Mouse (Mus musculus): ENCODE data around the gene Rtn4ip1. TPM values are rescaled to one million over a fixed set of nuclear protein-coding genes. Genes with fewer than 3 reads are reported as not detected.

The Rtn4ip1 gene
- total RNA-seq, 2 experiments from 2014 or later: 36.3 to 37.9 TPM

DNA sequence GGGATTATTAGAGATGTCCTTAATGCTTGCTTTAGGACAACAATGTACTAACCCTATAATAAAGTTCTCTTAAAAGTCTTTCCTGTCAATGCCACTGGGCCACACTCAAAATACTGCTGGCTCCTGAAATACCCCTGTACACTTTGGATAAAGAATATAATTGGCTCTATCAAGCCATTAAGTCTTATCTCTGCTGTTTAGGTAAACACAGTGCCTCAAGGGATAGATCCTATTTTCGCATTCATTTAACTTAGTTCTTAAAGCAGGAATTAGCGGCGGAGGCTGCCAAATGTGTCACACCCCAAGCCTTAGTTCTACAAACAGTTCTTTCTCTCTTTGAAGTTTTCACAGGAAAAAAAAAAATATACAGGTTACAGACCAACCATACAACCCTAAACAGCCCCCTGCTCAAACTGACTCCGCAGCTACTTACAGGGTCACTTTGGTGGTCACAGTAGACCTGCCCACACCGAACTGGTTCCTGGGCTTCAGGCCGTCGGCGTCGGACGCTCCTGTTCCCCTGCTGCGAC lies 101.5 kb downstream of the Rtn4ip1 start:
- DNase-seq: no peak

DNA sequence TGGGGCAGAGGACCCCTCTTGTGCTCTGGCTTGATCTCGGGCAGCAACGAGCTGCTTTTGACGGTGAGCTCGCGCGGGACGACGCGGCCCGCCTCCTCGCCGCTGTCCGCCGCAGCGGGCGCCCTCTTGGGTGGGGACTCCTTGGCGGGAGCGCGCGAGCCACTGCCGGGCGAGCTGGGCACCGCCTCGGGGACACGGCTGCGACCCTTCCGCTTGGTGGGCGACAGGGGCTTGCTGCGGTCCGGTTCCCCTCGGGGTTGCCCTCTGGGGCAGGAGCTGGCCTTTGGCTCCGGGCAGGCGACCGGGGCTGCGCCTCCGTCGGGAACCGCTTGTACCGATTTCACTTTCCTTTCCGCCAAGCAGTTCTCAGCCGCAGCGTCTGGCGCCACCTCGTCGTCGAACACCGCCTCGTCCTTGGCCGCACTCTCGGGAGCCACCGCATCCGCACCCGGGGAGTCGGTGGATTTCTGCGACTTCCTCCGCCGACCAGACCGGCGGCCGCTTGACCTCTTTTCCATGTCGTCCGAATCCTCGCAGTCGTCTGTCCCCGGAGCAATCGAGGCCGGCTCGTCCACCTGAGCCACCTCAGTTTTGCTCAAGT lies 102.0 kb downstream of the Rtn4ip1 start:
- DNase-seq: peak; percentile 64

DNA sequence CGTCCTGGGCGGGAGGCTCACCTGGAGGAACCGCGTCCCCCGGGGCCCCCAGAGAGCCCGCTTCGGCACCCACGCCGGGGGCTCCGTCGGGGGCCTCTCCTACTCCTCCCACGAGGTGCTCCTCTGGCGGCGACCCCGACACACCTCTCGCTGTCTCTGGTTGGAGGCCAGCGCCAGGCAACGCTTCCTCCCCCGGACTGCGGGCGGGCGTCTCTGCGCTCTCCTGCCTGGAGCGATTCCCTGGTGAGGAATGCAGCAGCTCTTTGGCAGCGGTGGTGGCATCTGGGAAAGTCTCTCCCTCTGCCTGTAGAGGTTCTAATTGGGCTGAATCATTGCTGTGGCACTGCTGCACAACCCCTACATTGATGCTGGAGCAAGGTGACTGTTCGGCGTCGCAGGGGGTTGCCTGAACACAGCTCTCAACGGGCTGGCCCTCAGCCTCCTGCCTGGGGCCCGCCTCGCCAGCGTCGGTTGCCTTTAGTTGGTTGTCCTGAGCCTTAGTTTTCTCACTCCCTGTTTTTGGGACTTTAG lies 102.7 kb downstream of the Rtn4ip1 start:
- peak; percentile 39 for DNase-seq

DNA sequence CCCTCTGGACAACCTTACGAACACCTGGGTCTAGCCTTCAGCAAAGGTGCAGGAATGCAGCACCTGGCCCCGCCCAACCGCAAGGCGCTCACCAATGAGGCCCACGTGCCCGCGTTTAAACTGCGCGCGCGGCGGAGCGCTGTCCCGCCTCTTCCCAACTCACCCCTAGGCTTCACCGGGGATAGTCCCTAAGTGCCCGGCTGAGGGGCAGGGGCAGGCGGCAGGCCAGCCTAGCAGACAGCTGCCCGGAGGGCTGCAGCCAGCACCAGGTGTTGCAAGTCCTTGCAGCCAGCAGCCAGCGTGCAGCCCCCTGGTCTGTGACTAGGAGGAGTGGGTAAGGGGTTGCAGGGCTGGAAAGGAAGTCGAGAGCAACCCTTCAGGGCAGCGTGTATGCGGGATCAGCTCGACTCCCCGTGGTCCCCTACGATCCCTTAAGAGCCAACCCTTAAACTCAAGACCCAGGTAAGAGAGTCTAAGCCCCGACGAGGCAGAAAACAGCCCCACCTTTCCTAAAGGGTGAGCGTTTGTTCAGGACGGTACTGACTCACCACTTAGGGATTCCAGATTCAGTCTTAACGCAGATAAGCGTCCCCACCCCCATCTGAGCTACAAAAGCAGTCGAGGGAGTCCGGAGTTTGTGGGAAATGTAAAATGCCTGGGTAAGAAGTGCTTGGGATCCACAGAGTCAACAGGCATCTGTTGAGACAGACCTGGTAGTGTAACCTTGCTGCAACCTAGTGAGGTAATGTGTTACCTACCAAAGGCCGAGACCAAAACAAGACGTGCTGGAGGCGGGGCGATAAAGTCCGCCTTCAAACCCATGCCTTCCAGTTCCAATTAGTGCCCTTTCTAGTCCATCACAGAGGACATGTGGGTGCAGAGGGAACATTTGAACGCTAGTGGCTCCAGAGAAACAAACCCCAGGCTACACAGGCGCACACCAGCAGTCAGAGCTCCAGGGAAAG lies 104.4 kb downstream of the Rtn4ip1 start:
- peak; percentile 25 for DNase-seq

Other genes starting within 250 kb of the Rtn4ip1 start
- gene Qrsl1, start 62 bp upstream of the Rtn4ip1 start, total RNA-seq (2021): 10 to 100 TPM; 30.0 to 31.3 TPM
- gene Crybg1, start 247.0 kb downstream of the Rtn4ip1 start, total RNA-seq (2021): 1 to 10 TPM in 1 of 2 experiments, under 1 TPM in 1; 0.95 to 1.0 TPM